Mouse (Mus musculus) liver, adult 2 months (tissue): ENCODE measurements around the gene Snx27. TPM values are rescaled to one million over a fixed set of nuclear protein-coding genes. Genes with fewer than 3 reads are reported as not detected.

Source experiments
- DNase-seq: peaks from one replicate; pipeline ENCODE4 v3.0.0-alpha.2; 2011; ENCODE audit warnings: low read depth, low spot score; ENCODE audit errors: extremely low read depth
- H3K27ac ChIP-seq: fragments of 200-500 bp; replicated peaks from 2 replicates; pipeline ENCODE4 v1.5.1; 2012; ENCODE audit warnings: low read depth, mild to moderate bottlenecking, control low read depth, inconsistent platforms, low read length; ENCODE audit not compliant: insufficient read depth
- H3K27me3 ChIP-seq: fragments of 200-500 bp; 2 replicates; pipeline ENCODE4 v1.6.1; 2012; ENCODE audit warnings: mild to moderate bottlenecking, moderate library complexity, low read length, inconsistent platforms; ENCODE audit not compliant: control insufficient read depth, insufficient read depth
- H3K36me3 ChIP-seq: fragments of 200-500 bp; 2 replicates; pipeline ENCODE4 v1.6.1; 2012; ENCODE audit warnings: low read length, inconsistent platforms; ENCODE audit not compliant: control insufficient read depth, insufficient read depth
- H3K4me1 ChIP-seq: fragments of 200-500 bp; 2 replicates; pipeline ENCODE4 v1.6.1; 2011; ENCODE audit warnings: low read length; ENCODE audit not compliant: control insufficient read depth, insufficient read depth
- H3K4me3 ChIP-seq: fragments of 200-500 bp; 2 replicates; pipeline ENCODE4 v1.5.1; 2011; ENCODE audit warnings: low read depth, mild to moderate bottlenecking, control low read depth, low read length, moderate library complexity; ENCODE audit not compliant: insufficient read depth
- H3K79me2 ChIP-seq: fragments of 200-500 bp; 2 replicates; pipeline ENCODE4 v1.6.1; 2012; ENCODE audit warnings: inconsistent platforms, mild to moderate bottlenecking, low read length, moderate library complexity; ENCODE audit not compliant: control insufficient read depth, insufficient read depth
- H3K9ac ChIP-seq: fragments of 200-500 bp; 2 replicates; pipeline ENCODE4 v1.6.1; 2012; ENCODE audit warnings: low read depth, mild to moderate bottlenecking, control low read depth, inconsistent platforms, low read length
- CTCF ChIP-seq: fragments of 200-500 bp; IDR thresholded peaks from 2 replicates; pipeline ENCODE4 v1.5.1; 2011; ENCODE audit warnings: low read depth, low read length, control low read depth
- POLR2A ChIP-seq: fragments of 200-500 bp; IDR thresholded peaks from 2 replicates; pipeline ENCODE4 v1.6.1; 2011; ENCODE audit warnings: low read length, control low read depth; ENCODE audit not compliant: insufficient read depth; ENCODE audit errors: extremely low read depth
- WGBS: fragments of 180-500 bp; shearing (Covaris S2); methylation state at CpG from one replicate; pipeline ENCODE4 v1.1.7; 2018; 5-methylcytosine and 5-hydroxymethylcytosine counted together
- polyA plus RNA-seq: library from polyadenylated mRNA; depleted of rRNA; stranded (reverse); fragments of >200 nt; gene quantifications from 2 replicates; pipeline ENCODE4 v1.2.3, GENCODE M21; 2012
- total RNA-seq: library from RNA; depleted of rRNA; stranded (reverse); fragments of >200 nt; gene quantifications from 2 replicates; pipeline ENCODE4 v1.2.3, GENCODE M21; 2014

Snx27 gene
- total and polyA plus RNA-seq, 2 experiments: 4.7 to 9.6 TPM

DNA sequence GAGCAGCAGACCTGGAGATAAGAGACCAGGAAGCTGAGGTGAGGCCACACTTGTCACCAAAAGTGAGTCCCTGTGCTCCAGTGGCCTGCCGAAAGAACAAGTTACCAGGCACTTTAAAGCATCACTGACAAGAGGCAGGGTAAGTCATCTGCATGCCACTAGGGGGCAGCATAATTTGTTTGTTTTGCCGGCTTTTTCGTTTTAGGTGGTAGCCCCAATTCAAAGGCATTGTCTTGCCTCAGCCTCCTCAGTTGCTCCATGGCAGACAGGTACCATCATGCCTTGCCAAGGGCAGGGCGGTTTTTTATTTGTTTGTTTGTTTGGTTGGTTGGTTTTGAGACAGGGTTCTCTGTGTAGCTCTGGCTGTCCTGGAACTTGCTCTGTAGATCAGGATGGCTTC lies 34.2 kb upstream of the Snx27 start:
- Histone ChIP-seq H3K4me3 (no peak overlapping the region), H3K9ac (no peak overlapping the region), H3K79me2 (no peaks in the 10 kb centered on the region), H3K27ac (no peak overlapping the region), H3K36me3 (peaks cover 22% of the 10 kb centered on the region), H3K27me3 (no peaks in the 10 kb centered on the region), H3K4me1 (no peaks in the 10 kb centered on the region)
- DNase-seq: peak; percentile 36
- TF ChIP-seq POLR2A: no peak
- peak; percentile 27; the same call in 1 of the 2 replicates for TF ChIP-seq CTCF
- WGBS: 55% methylated on average over 4 of the region's 4 CpGs

DNA sequence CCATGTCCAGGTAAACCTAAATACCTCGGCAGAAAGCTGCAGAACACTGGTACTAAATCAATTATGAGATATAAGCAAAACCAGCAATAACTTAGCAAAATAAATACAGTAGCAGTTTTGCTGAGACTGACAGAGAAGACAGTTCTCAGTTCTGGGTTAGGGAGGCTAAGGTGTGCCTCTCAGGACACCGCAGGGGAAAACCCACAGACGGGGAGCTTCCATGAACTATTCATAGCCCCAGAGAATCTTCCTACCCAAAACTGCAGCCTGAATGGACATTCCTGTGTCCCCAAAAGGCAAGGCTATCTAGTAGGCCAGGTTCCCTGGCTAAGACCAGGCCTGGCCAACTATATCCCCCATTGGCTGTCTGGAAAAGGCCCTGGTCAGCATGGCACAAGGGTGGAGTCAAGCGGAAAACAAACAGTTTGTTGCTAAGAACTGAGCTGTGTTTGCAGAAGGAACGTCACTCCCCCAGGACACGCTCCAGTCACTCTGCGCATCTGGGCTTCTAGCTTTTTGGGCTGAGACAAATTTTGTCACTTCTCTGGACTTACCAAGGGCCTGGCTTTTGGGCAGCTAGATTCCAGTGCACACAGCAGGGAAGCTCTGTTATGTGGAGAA lies 30.9 kb upstream of the Snx27 start:
- Histone ChIP-seq H3K27ac (no peak overlapping the region), H3K79me2 (no peaks in the 10 kb centered on the region), H3K4me3 (no peak overlapping the region), H3K27me3 (no peaks in the 10 kb centered on the region), H3K4me1 (no peaks in the 10 kb centered on the region), H3K9ac (no peak overlapping the region), H3K36me3 (peaks cover 12% of the 10 kb centered on the region)
- WGBS: 80% methylated on average over 7 of the region's 7 CpGs
- no peak for DNase-seq
- no peak for TF ChIP-seq CTCF
- no peak for TF ChIP-seq POLR2A

DNA sequence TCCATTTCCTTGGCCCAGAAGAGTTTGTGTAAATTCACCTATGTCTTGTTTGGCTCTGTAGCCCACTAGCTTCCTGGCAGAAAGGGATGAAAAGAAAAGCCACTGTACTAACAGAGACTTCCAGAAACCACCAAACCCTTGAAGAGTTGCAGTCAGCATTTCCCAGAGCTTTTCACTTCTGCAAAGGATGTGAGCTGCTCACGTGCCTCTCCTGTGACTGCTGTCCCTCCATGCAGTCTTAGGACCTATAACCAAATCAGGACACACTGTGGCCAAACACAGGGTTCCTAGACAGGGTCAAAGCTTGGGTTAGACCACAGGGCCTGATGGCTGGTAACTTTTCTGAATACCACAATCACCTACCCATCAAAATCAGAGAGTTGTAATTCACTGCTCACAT lies 29.8 kb upstream of the Snx27 start:
- H3K79me2 ChIP-seq: no peaks in the 10 kb centered on the region
- 67% methylated on average over 1 of the region's 1 CpGs for WGBS
- H3K27ac ChIP-seq: no peak overlapping the region
- H3K4me1 ChIP-seq: no peaks in the 10 kb centered on the region
- no peak overlapping the region for H3K4me3 ChIP-seq
- no peaks in the 10 kb centered on the region for H3K27me3 ChIP-seq
- peak; percentile 33 for DNase-seq
- TF ChIP-seq POLR2A (no peak), CTCF (no peak)
- H3K36me3 ChIP-seq: peaks cover 12% of the 10 kb centered on the region
- H3K9ac ChIP-seq: no peak overlapping the region

DNA sequence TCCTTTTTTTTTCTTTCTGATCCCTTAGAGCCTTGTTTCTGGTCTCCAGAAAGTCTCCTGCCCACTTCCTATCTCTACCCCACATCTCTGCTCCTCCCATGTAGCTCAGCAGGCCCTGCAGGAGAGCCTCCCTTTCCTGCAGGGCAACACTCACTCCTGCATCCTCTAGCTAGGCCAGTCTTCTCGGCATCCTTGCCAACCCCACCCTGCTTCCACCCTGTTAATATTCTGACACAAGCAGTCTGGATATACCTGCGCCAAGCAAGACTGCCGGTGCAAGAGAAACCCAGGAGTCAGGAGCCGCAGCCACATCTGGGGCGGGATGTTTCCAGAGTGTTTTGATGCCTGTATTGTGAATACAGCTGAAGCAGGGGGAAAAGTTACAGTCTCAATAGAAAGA lies 29.3 kb upstream of the Snx27 start:
- TF ChIP-seq CTCF: no peak
- no peak for TF ChIP-seq POLR2A
- no peak overlapping the region for H3K9ac ChIP-seq
- peaks cover 12% of the 10 kb centered on the region for H3K36me3 ChIP-seq
- no peaks in the 10 kb centered on the region for H3K79me2 ChIP-seq
- no peaks in the 10 kb centered on the region for H3K27me3 ChIP-seq
- no peaks in the 10 kb centered on the region for H3K4me1 ChIP-seq
- no peak for DNase-seq
- H3K4me3 ChIP-seq: no peak overlapping the region
- H3K27ac ChIP-seq: no peak overlapping the region
- 85% methylated on average over 5 of the region's 5 CpGs for WGBS

DNA sequence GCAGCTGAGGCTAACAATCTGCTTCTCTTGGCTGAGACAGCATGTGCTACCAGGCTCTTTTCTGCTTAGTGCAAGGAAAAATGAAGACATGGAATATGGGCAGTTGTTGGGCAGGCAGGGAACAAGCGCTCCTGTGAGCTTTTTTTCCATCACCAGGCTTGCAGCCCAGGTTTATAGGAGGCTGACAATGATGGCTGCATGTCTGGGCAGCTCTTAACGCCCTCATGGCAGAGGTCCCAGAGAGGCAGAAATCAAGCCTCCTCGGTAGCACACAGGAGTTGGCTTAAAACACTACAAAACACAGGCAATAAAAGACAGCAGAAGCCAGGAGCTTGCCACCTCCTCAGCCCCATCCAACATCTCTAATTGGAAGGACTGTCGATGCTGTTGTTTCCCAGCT lies 28.8 kb upstream of the Snx27 start:
- Histone ChIP-seq H3K79me2 (no peaks in the 10 kb centered on the region), H3K27ac (no peak overlapping the region), H3K9ac (no peak overlapping the region), H3K27me3 (no peaks in the 10 kb centered on the region), H3K4me3 (no peak overlapping the region), H3K4me1 (no peaks in the 10 kb centered on the region), H3K36me3 (peaks cover 12% of the 10 kb centered on the region)
- no peak for DNase-seq
- TF ChIP-seq CTCF (no peak), POLR2A (no peak)
- 68% methylated on average over 4 of the region's 4 CpGs for WGBS

DNA sequence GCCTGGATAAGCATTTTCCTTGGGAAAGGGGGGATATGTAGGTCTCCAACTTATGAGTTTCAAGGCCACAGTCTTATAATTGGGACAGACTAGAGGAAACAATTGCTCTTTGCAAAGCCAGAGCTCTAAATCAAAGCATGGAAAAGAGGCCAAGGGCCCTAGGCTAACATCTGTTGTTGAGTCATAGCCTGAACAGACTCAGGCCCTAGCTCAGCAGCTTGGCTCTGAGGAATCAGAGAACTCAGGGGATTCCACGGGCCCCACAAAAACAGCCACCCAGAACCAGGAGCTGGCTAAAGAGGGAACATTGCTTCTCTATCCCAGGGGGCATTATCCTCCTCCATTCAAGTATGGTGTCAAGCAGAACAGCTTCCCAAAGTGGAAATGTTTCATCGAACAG lies 28.1 kb upstream of the Snx27 start:
- Histone ChIP-seq H3K79me2 (no peaks in the 10 kb centered on the region), H3K27me3 (no peaks in the 10 kb centered on the region), H3K4me3 (no peak overlapping the region), H3K9ac (no peak overlapping the region), H3K27ac (no peak overlapping the region), H3K4me1 (no peaks in the 10 kb centered on the region), H3K36me3 (peaks cover 9% of the 10 kb centered on the region)
- WGBS: 88% methylated on average over 2 of the region's 2 CpGs
- no peak for DNase-seq
- no peak for TF ChIP-seq CTCF
- no peak for TF ChIP-seq POLR2A
